ENCODE assay signal across 11 mouse cellular contexts in the genomic region with DNA sequence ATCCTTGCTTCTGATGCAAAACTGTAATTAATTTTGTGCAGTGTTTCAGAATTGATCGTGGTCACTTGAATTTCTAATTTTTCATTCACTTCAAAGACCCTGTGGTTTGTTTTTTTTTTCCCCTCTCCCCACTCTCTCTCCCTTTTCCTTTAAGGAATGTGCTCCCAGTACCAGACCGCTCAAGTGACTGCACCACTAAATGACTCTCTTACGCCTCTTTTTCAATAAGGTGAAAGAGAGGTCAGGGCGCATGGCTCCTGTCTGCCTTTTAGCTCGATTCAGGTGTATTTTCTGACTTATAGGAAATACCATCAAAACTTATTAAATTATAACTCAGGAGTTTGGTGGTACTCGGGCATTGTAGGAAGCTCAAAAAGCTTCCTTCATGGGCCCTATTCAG.
DNase-seq lines count a peak whose midpoint lies in the region; ATAC-seq lines count a peak whose summit lies in the region.
"Had no signal": no experiment of that assay in that cellular context is flagged by ENCODE, and none has a peak within 500 bp of the region (broad histone marks: within the 10 kb centered on the region; RNA-seq: fewer than 3 reads in every experiment).

No protein-coding gene starts in this region.

- H3K4me1 ChIP-seq in lung, embryonic 16.5 days (replicated peaks; ENCODE audit: control insufficient read depth, insufficient read depth, low read length) = no peaks in the 10 kb centered on the region; the same call in 1 of the 2 replicates
- H3K4me1 ChIP-seq in forebrain, embryonic 12.5 days = peaks cover 13% of the 10 kb centered on the region
- peaks cover 13% of the 10 kb centered on the region for H3K4me1 ChIP-seq in intestine, embryonic 14.5 days (replicated peaks; ENCODE audit: control insufficient read depth, insufficient read depth, low read length)
- peaks cover 12% of the 10 kb centered on the region for H3K4me1 ChIP-seq in neural tube, embryonic 12.5 days

- H3K36me3 ChIP-seq in lung, embryonic 16.5 days (ENCODE audit: control insufficient read depth, insufficient read depth, low read length) = no peaks in the 10 kb centered on the region
- H3K36me3 ChIP-seq in forebrain, embryonic 12.5 days (replicated peaks) = no peaks in the 10 kb centered on the region
- no peaks in the 10 kb centered on the region for H3K36me3 ChIP-seq in intestine, embryonic 14.5 days (ENCODE audit: control insufficient read depth, insufficient read depth, low read length)
- no peaks in the 10 kb centered on the region for H3K36me3 ChIP-seq in neural tube, embryonic 12.5 days
- H3K36me3 ChIP-seq: G1E had no signal

- no peaks in the 10 kb centered on the region for H3K27me3 ChIP-seq in lung, embryonic 16.5 days (ENCODE audit: control insufficient read depth, insufficient read depth, low read depth, low read length)
- H3K27me3 ChIP-seq in forebrain, embryonic 12.5 days = peaks cover 26% of the 10 kb centered on the region
- H3K27me3 ChIP-seq in intestine, embryonic 14.5 days (replicated peaks; ENCODE audit: control insufficient read depth, insufficient read depth, low read length) = no peaks in the 10 kb centered on the region
- no peaks in the 10 kb centered on the region for H3K27me3 ChIP-seq in neural tube, embryonic 12.5 days (replicated peaks)

- H3K4me3 ChIP-seq in lung, embryonic 16.5 days (ENCODE audit: low read length) = no peak overlapping the region
- no peak overlapping the region; the same call in 1 of the 2 replicates for H3K4me3 ChIP-seq in forebrain, embryonic 12.5 days (replicated peaks)
- no peak overlapping the region for H3K4me3 ChIP-seq in intestine, embryonic 14.5 days (ENCODE audit: low read depth, low read length)
- no peak overlapping the region for H3K4me3 ChIP-seq in neural tube, embryonic 12.5 days

- no peak overlapping the region for H3K9ac ChIP-seq in lung, embryonic 16.5 days (ENCODE audit: low read length)
- H3K9ac ChIP-seq in forebrain, embryonic 12.5 days = 0 out of 2 replicates have a peak overlapping the region, but pooled peaks have one; percentile 36
- H3K9ac ChIP-seq in intestine, embryonic 14.5 days (ENCODE audit: low read length) = no peak overlapping the region
- no peak overlapping the region for H3K9ac ChIP-seq in neural tube, embryonic 12.5 days

- ATAC-seq in lung, embryonic 16.5 days (ENCODE audit: low read depth) = peak; percentile 67
- ATAC-seq in forebrain, embryonic 12.5 days (ENCODE audit: low FRiP score) = no peak
- ATAC-seq in intestine, embryonic 14.5 days (replicated peaks; ENCODE audit: low FRiP score, low TSS enrichment, low read depth) = 0 out of 2 replicates have a peak, but pooled peaks have one; percentile 38
- peak; percentile 52; the same call in 1 of the 2 replicates for ATAC-seq in neural tube, embryonic 12.5 days (ENCODE audit: low FRiP score, low read depth)
- ATAC-seq: inflammation-experienced regulatory T-cells, adult 6 months had no signal

- peak overlapping the region; percentile 85 for H3K27ac ChIP-seq in lung, embryonic 16.5 days (ENCODE audit: low read length)
- H3K27ac ChIP-seq in forebrain, embryonic 12.5 days = no peak overlapping the region; the same call in 1 of the 2 replicates
- H3K27ac ChIP-seq in intestine, embryonic 14.5 days (ENCODE audit: low read depth) = no peak overlapping the region
- no peak overlapping the region for H3K27ac ChIP-seq in neural tube, embryonic 12.5 days

- no peaks in the 10 kb centered on the region for H3K9me3 ChIP-seq in lung, embryonic 16.5 days (ENCODE audit: control insufficient read depth, low read length)
- H3K9me3 ChIP-seq in forebrain, embryonic 12.5 days = 0 out of 2 replicates have a peak, but pooled peaks cover 4% of the 10 kb centered on the region
- H3K9me3 ChIP-seq in intestine, embryonic 14.5 days (ENCODE audit: control insufficient read depth, low read length) = 0 out of 2 replicates have a peak, but pooled peaks cover 2% of the 10 kb centered on the region
- H3K9me3 ChIP-seq in neural tube, embryonic 12.5 days = no peaks in the 10 kb centered on the region

- peak overlapping the region; percentile 41 for H3K4me2 ChIP-seq in lung, embryonic 16.5 days (ENCODE audit: low read depth, low read length)
- H3K4me2 ChIP-seq in forebrain, embryonic 12.5 days = peak overlapping the region; percentile 51
- peak overlapping the region; percentile 31 for H3K4me2 ChIP-seq in intestine, embryonic 14.5 days (ENCODE audit: low read length)
- peak overlapping the region; percentile 54 for H3K4me2 ChIP-seq in neural tube, embryonic 12.5 days (replicated peaks)

- no peak for DNase-seq in lung, postnatal 4 days
- no peak for DNase-seq in intestine, embryonic 14.5 days (ENCODE audit: low spot score)
- no peak for DNase-seq in spleen, postnatal 36 days (ENCODE audit: low spot score in 2 of 2)
- DNase-seq in right cerebral cortex, adult 2 months (ENCODE audit: low spot score in 2 of 2) = no peak
- no peak for DNase-seq in right cerebral cortex, postnatal 36 days (ENCODE audit: low spot score in 2 of 2)
- DNase-seq: thymus, postnatal 36 days had no signal

- WGBS in lung, embryonic 16.5 days = 20% methylated on average over 6 of the region's 6 CpGs
- 2% methylated on average over 6 of the region's 6 CpGs for WGBS in forebrain, embryonic 12.5 days
- WGBS in intestine, embryonic 14.5 days = 7% methylated on average over 6 of the region's 6 CpGs
- WGBS in neural tube, embryonic 12.5 days = 4% methylated on average over 6 of the region's 6 CpGs
